In the genomic region with DNA sequence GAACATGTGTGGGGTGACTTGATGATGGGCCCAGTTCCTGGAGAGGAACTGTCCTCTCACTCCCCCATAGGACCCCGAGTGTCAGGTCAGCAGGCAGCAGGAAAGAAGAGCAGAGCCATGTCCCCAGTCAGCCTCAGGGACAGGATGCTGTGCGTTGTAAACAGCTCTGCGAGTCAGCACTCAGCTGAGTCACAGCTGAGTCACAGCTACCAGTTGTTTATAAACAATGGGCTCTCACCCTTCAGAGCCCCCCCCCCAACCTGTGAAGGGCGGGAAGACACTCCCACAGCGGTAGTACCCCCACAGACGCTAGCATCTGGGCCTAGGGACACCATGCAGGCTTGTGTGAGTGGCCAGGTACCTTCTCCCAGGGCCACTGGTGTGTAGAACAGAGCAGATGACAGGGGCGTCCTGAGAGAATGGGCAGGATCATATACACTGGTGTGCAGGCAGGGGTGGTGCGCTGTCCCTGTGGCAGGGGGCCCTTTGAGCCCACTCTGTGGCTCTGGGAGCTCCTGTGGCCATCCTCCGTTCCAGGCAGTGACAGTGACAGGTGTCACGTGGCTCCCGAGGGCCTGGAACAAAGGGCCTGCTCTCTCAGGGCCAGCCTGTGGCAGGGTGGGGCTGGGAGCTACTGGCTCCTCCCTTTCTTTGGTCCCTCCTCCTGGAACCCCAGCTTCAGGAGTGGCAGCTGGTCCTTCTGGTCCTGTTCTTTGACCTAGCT, we compare ENCODE assay signal across 10 mouse cellular contexts. TPM values are rescaled to one million over a fixed set of nuclear protein-coding genes. Genes with fewer than 3 reads are reported as not detected.
DNase-seq lines count a peak whose midpoint lies in the region; ATAC-seq and TF ChIP-seq lines count a peak whose summit lies in the region.
"Had no signal": no experiment of that assay in that cellular context is flagged by ENCODE, and none has a peak within 500 bp of the region (broad histone marks: within the 10 kb centered on the region; RNA-seq: fewer than 3 reads in every experiment).

No protein-coding gene starts in this region.

- peak overlapping the region; percentile 55 for H3K9ac ChIP-seq in forebrain, embryonic 13.5 days
- peak overlapping the region; percentile 56; the same call in 1 of the 2 replicates for H3K9ac ChIP-seq in stomach, embryonic 16.5 days (ENCODE audit: low read length)

- TF ChIP-seq CTCF in layer of hippocampus, adult 2 months (conservative IDR thresholded peaks at IDR 0.05): no peak

- peak; percentile 52 for ATAC-seq in forebrain, embryonic 13.5 days
- ATAC-seq in stomach, embryonic 16.5 days (ENCODE audit: insufficient read depth, low FRiP score): peak; percentile 86

- peak overlapping the region; percentile 33 for H3K4me2 ChIP-seq in forebrain, embryonic 13.5 days
- peak overlapping the region; percentile 19; the same call in 1 of the 2 replicates for H3K4me2 ChIP-seq in stomach, embryonic 16.5 days (ENCODE audit: low read depth, low read length)

- no peaks in the 10 kb centered on the region for H3K27me3 ChIP-seq in forebrain, embryonic 13.5 days
- peaks cover 27% of the 10 kb centered on the region for H3K27me3 ChIP-seq in megakaryocyte, embryonic 14.5 days (replicated peaks)
- no peaks in the 10 kb centered on the region for H3K27me3 ChIP-seq in stomach, embryonic 16.5 days (ENCODE audit: control insufficient read depth, insufficient read depth, low read length)

- H3K9me3 ChIP-seq in forebrain, embryonic 13.5 days (replicated peaks): no peaks in the 10 kb centered on the region
- no peaks in the 10 kb centered on the region for H3K9me3 ChIP-seq in megakaryocyte, embryonic 14.5 days
- no peaks in the 10 kb centered on the region for H3K9me3 ChIP-seq in stomach, embryonic 16.5 days (replicated peaks; ENCODE audit: control insufficient read depth, low read length)

- peak overlapping the region; percentile 86 for H3K27ac ChIP-seq in layer of hippocampus, adult 2 months
- H3K27ac ChIP-seq in forebrain, embryonic 13.5 days: peak overlapping the region; percentile 83
- H3K27ac ChIP-seq in stomach, embryonic 16.5 days (ENCODE audit: low read length): peak overlapping the region; percentile 95

- 14% methylated on average over 11 of the region's 11 CpGs for WGBS in forebrain, embryonic 13.5 days
- WGBS in large intestine, adult 2 months: 5% methylated on average over 11 of the region's 11 CpGs
- 20% methylated on average over 11 of the region's 11 CpGs for WGBS in stomach, embryonic 16.5 days

- DNase-seq in layer of hippocampus, adult 2 months (ENCODE audit: low spot score in 2 of 2): peak in 1 of 2 experiments; percentile 71
- DNase-seq in layer of hippocampus, postnatal 14 days (ENCODE audit: low spot score in 2 of 2): no peak
- DNase-seq in brain, adult 2 months (ENCODE audit: low read depth, low spot score): peak; percentile 94
- peak; percentile 57 for DNase-seq in heart, postnatal 4 days
- DNase-seq in large intestine, adult 2 months (ENCODE audit: low read depth, low spot score): peak; percentile 89

- no peaks in the 10 kb centered on the region for H3K36me3 ChIP-seq in forebrain, embryonic 13.5 days (ENCODE audit: poor library complexity, severe bottlenecking)
- H3K36me3 ChIP-seq in megakaryocyte, embryonic 14.5 days (replicated peaks; ENCODE audit: low read length): no peaks in the 10 kb centered on the region
- no peaks in the 10 kb centered on the region for H3K36me3 ChIP-seq in stomach, embryonic 16.5 days (ENCODE audit: control insufficient read depth, insufficient read depth, low read length)

- peaks cover 80% of the 10 kb centered on the region for H3K4me1 ChIP-seq in forebrain, embryonic 13.5 days
- peaks cover 95% of the 10 kb centered on the region for H3K4me1 ChIP-seq in megakaryocyte, embryonic 14.5 days
- peaks cover 35% of the 10 kb centered on the region for H3K4me1 ChIP-seq in stomach, embryonic 16.5 days (ENCODE audit: control insufficient read depth, insufficient read depth, low read length)

- no peak overlapping the region for H3K4me3 ChIP-seq in layer of hippocampus, adult 2 months
- no peak overlapping the region for H3K4me3 ChIP-seq in forebrain, embryonic 13.5 days
- peak overlapping the region; percentile 89 for H3K4me3 ChIP-seq in megakaryocyte, embryonic 14.5 days (replicated peaks)
- H3K4me3 ChIP-seq in stomach, embryonic 16.5 days (replicated peaks; ENCODE audit: low read length): no peak overlapping the region

RNA-seq across cellular contexts. Expression of a gene that starts 12.5 kb away (rescaled TPM):
- total RNA-seq in layer of hippocampus, adult 2 months (2021): 100 to 1,000 TPM; 115 to 139 TPM
- total RNA-seq in layer of hippocampus, postnatal 14 days (2021): 100 to 1,000 TPM; 150 to 155 TPM
- polyA plus RNA-seq in forebrain, embryonic 13.5 days (2015; fragmentation: Nextera tagmentation; extraction: Ambion mirVana): 50.9 and 53.6 TPM in 2 replicates
- total RNA-seq in heart, postnatal 4 days (2021): 10 to 100 TPM; 23.9 to 26.0 TPM
- polyA plus RNA-seq in large intestine, adult 2 months (2012; rRNA removed): 60.9 and 80.2 TPM in 2 replicates
- 1.3 and 6.7 TPM in 2 replicates for polyA plus RNA-seq in megakaryocyte, embryonic 14.5 days (2012; ENCODE audit: insufficient read depth, low replicate concordance)
- polyA plus RNA-seq in stomach, embryonic 16.5 days (2015; fragmentation: Nextera tagmentation; extraction: Ambion mirVana): 24.6 and 28.2 TPM in 2 replicates

RNA-seq across cellular contexts. Expression of a gene that starts 19.5 kb away (rescaled TPM):
- 1 to 10 TPM in 1 of 2 experiments, not detected in 1; 1.2 TPM for total RNA-seq in layer of hippocampus, adult 2 months (2021)
- not detected for total RNA-seq in layer of hippocampus, postnatal 14 days (2021)
- polyA plus RNA-seq in forebrain, embryonic 13.5 days (2015; fragmentation: Nextera tagmentation; extraction: Ambion mirVana): 0.53 and 0.76 TPM in 2 replicates
- total RNA-seq in heart, postnatal 4 days (2021): 1 to 10 TPM in 1 of 2 experiments, not detected in 1; 1.2 TPM
- polyA plus RNA-seq in large intestine, adult 2 months (2012; rRNA removed): 1.6 and 3.2 TPM in 2 replicates
- polyA plus RNA-seq in megakaryocyte, embryonic 14.5 days (2012; ENCODE audit: insufficient read depth, low replicate concordance): not detected in 2 replicates
- 7.4 and 8.9 TPM in 2 replicates for polyA plus RNA-seq in stomach, embryonic 16.5 days (2015; fragmentation: Nextera tagmentation; extraction: Ambion mirVana)
- total RNA-seq: MEL had no signal

RNA-seq across cellular contexts. Expression of a gene that starts 28.7 kb away (rescaled TPM):
- 1 to 10 TPM; 1.8 to 2.2 TPM for total RNA-seq in layer of hippocampus, adult 2 months (2021)
- total RNA-seq in layer of hippocampus, postnatal 14 days (2021): 1 to 10 TPM; 1.4 to 2.1 TPM
- 0.43 TPM in 1 of 2 replicates, not detected in the other for polyA plus RNA-seq in forebrain, embryonic 13.5 days (2015; fragmentation: Nextera tagmentation; extraction: Ambion mirVana)
- 1 to 10 TPM in 1 of 2 experiments, under 1 TPM in 1; 0.83 to 1.8 TPM for total RNA-seq in heart, postnatal 4 days (2021)
- 5.6 and 10.1 TPM in 2 replicates for polyA plus RNA-seq in large intestine, adult 2 months (2012; rRNA removed)
- polyA plus RNA-seq in megakaryocyte, embryonic 14.5 days (2012; ENCODE audit: insufficient read depth, low replicate concordance): 0.85 TPM in 1 of 2 replicates, not detected in the other
- polyA plus RNA-seq in stomach, embryonic 16.5 days (2015; fragmentation: Nextera tagmentation; extraction: Ambion mirVana): 3.2 and 3.5 TPM in 2 replicates
- total RNA-seq: MEL had no signal

RNA-seq across cellular contexts. Expression of a gene that starts 37.8 kb away (rescaled TPM):
- not detected for total RNA-seq in layer of hippocampus, adult 2 months (2021)
- total RNA-seq in layer of hippocampus, postnatal 14 days (2021): not detected
- 0.14 TPM in 1 of 2 replicates, not detected in the other for polyA plus RNA-seq in forebrain, embryonic 13.5 days (2015; fragmentation: Nextera tagmentation; extraction: Ambion mirVana)
- not detected for total RNA-seq in heart, postnatal 4 days (2021)
- 0.27 and 0.48 TPM in 2 replicates for polyA plus RNA-seq in large intestine, adult 2 months (2012; rRNA removed)
- not detected in 2 replicates for polyA plus RNA-seq in megakaryocyte, embryonic 14.5 days (2012; ENCODE audit: insufficient read depth, low replicate concordance)
- 562 and 718 TPM in 2 replicates for polyA plus RNA-seq in stomach, embryonic 16.5 days (2015; fragmentation: Nextera tagmentation; extraction: Ambion mirVana)
- total RNA-seq: left cerebral cortex, postnatal 10 days; MEL had no signal

RNA-seq across cellular contexts. Expression of a gene that starts 57.5 kb away (rescaled TPM):
- 10 to 100 TPM; 35.8 to 39.4 TPM for total RNA-seq in layer of hippocampus, adult 2 months (2021)
- total RNA-seq in layer of hippocampus, postnatal 14 days (2021): 10 to 100 TPM; 36.8 to 37.3 TPM
- polyA plus RNA-seq in forebrain, embryonic 13.5 days (2015; fragmentation: Nextera tagmentation; extraction: Ambion mirVana): 52.5 and 54.3 TPM in 2 replicates
- 10 to 100 TPM; 48.3 to 50.4 TPM for total RNA-seq in heart, postnatal 4 days (2021)
- 35.9 and 40.6 TPM in 2 replicates for polyA plus RNA-seq in large intestine, adult 2 months (2012; rRNA removed)
- polyA plus RNA-seq in megakaryocyte, embryonic 14.5 days (2012; ENCODE audit: insufficient read depth, low replicate concordance): 16.4 and 20.2 TPM in 2 replicates
- polyA plus RNA-seq in stomach, embryonic 16.5 days (2015; fragmentation: Nextera tagmentation; extraction: Ambion mirVana): 53.5 and 54.0 TPM in 2 replicates

Comparison
In these comparisons a context has a peak if more than half of its experiments do, and no peak if none do; other contexts are left out.
1. DNase-seq: peak in brain, adult 2 months (single experiment), heart, postnatal 4 days (single experiment) and large intestine, adult 2 months (single experiment); none in layer of hippocampus, postnatal 14 days (0 of 2).
2. Peak in every context shown above with its lines, with median percentiles within 50 percentile points of each other: H3K27ac ChIP-seq.